Mouse (Mus musculus): Measurements from ENCODE around the gene Cbr2. TPM values are rescaled to one million over a fixed set of nuclear protein-coding genes. Genes with fewer than 3 reads are reported as not detected.
"Not testable (repeated sequence)": the region's sequence is repeated elsewhere in the genome, so short reads cannot be mapped to it uniquely, and the experiment has no call there.

Cbr2 gene
- total RNA-seq (2014; rRNA removed; ENCODE audit: low replicate concordance) (12.2 and 19.1 TPM in 2 replicates), polyA plus RNA-seq (2015; fragmentation: Nextera tagmentation; extraction: Ambion mirVana) (2.4 and 43.5 TPM in 2 replicates)

- peak; percentile 60 for ATAC-seq (ENCODE audit: insufficient read depth, low read depth)
- WGBS, result 58% methylated on average over 12 of the region's 12 CpGs
- H3K27ac ChIP-seq (ENCODE audit: low read depth), result no peak within 1 kb of the TSS
Observed at GRCm38 (mm10) chr11:120731858-120732680, at the start of gene Cbr2. Gene Cbr2, minus strand, starts transcription at chr11:120732114.

GRCm38 (mm10) chr11:120781361-120781760, 49.4 kb upstream of the Cbr2 start:
- H3K4me3 ChIP-seq (ENCODE audit: low read depth, low read length); H3K4me2 ChIP-seq (ENCODE audit: low read depth, low read length); DNase-seq (ENCODE audit: low spot score); H3K9me3 ChIP-seq (replicated peaks; ENCODE audit: control insufficient read depth, low read length); ATAC-seq (ENCODE audit: insufficient read depth, low read depth); H3K9ac ChIP-seq (replicated peaks; ENCODE audit: low read depth, low read length); H3K27ac ChIP-seq (ENCODE audit: low read depth); H3K27me3 ChIP-seq (ENCODE audit: control insufficient read depth, insufficient read depth, low read length): not testable (repeated sequence)
- Histone ChIP-seq H3K36me3 (replicated peaks; ENCODE audit: control insufficient read depth, insufficient read depth, low read length) (peaks cover 19% of the 10 kb centered on the region; the same call in 1 of the 2 replicates), H3K4me1 (ENCODE audit: control insufficient read depth, insufficient read depth) (peaks cover 13% of the 10 kb centered on the region)
- 91% methylated on average over 6 of the region's 6 CpGs for WGBS

More at GRCm38 (mm10) chr11:120731858-120732680, at the start of gene Cbr2:
- no peak for TF ChIP-seq EP300 (IDR thresholded peaks at IDR 0.05; ENCODE audit: low read depth)
- 0 out of 2 replicates have a peak, but pooled peaks have one; percentile 11 for TF ChIP-seq CTCF (IDR thresholded peaks at IDR 0.05; ENCODE audit: low read depth)
- no peaks in the 10 kb centered on the region for H3K36me3 ChIP-seq (replicated peaks; ENCODE audit: control insufficient read depth, insufficient read depth, low read length)
- no peaks in the 10 kb centered on the region; the same call in 1 of the 2 replicates for H3K27me3 ChIP-seq (ENCODE audit: control insufficient read depth, insufficient read depth, low read length)
- no peak within 1 kb of the TSS for H3K9ac ChIP-seq (replicated peaks; ENCODE audit: low read depth, low read length)
- no peaks in the 10 kb centered on the region for H3K9me3 ChIP-seq (replicated peaks; ENCODE audit: control insufficient read depth, low read length)
- H3K4me2 ChIP-seq (ENCODE audit: low read depth, low read length), result no peak within 1 kb of the TSS
- no peak within 1 kb of the TSS for H3K4me3 ChIP-seq (ENCODE audit: low read depth, low read length)
- H3K4me1 ChIP-seq (ENCODE audit: control insufficient read depth, insufficient read depth), result 0 out of 2 replicates have a peak, but pooled peaks cover 2% of the 10 kb centered on the region
- DNase-seq (ENCODE audit: low spot score), result no peak

GRCm38 (mm10) chr11:120779876-120780275, 48.0 kb upstream of the Cbr2 start:
- Histone ChIP-seq H3K4me2 (ENCODE audit: low read depth, low read length) (no peak overlapping the region), H3K4me3 (ENCODE audit: low read depth, low read length) (no peak overlapping the region), H3K27ac (ENCODE audit: low read depth) (no peak overlapping the region), H3K9me3 (replicated peaks; ENCODE audit: control insufficient read depth, low read length) (no peaks in the 10 kb centered on the region), H3K4me1 (ENCODE audit: control insufficient read depth, insufficient read depth) (peaks cover 7% of the 10 kb centered on the region), H3K27me3 (ENCODE audit: control insufficient read depth, insufficient read depth, low read length) (no peaks in the 10 kb centered on the region), H3K36me3 (replicated peaks; ENCODE audit: control insufficient read depth, insufficient read depth, low read length) (peaks cover 19% of the 10 kb centered on the region; the same call in 1 of the 2 replicates), H3K9ac (replicated peaks; ENCODE audit: low read depth, low read length) (no peak overlapping the region)
- DNase-seq (ENCODE audit: low spot score) (no peak), ATAC-seq (ENCODE audit: insufficient read depth, low read depth) (no peak)
- 94% methylated on average over 1 of the region's 1 CpGs for WGBS
- TF ChIP-seq EP300 (IDR thresholded peaks at IDR 0.05; ENCODE audit: low read depth) (no peak), CTCF (IDR thresholded peaks at IDR 0.05; ENCODE audit: low read depth) (no peak)

DNA sequence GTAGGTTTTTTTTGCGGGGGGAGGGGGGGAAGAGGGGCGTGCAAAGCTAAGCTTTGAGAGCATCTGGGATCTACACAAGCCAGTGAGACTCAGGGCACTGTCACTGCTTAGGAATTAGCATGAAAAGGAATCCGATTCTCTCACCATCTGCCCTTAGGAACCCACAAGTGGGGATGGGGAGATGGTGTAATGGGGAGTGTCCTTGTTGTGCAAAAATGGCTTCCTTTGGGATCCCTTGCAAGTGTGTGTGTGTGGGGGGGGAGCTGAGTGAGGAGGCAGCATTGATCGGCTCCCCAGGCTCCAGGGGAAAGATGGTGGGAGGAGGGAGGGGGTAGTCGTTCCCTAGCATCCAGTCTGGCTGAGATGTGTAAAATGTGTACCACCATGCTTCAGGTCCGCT, 45.2 kb upstream of the Cbr2 start:
- H3K9ac ChIP-seq (replicated peaks; ENCODE audit: low read depth, low read length), result no peak overlapping the region
- no peak for DNase-seq (ENCODE audit: low spot score)

GRCm38 (mm10) chr11:120775774-120776469, 44.0 kb upstream of the Cbr2 start:
- H3K36me3 ChIP-seq (replicated peaks; ENCODE audit: control insufficient read depth, insufficient read depth, low read length), result 0 out of 2 replicates have a peak, but pooled peaks cover 8% of the 10 kb centered on the region
- H3K4me3 ChIP-seq (ENCODE audit: low read depth, low read length), result no peak overlapping the region
- H3K4me2 ChIP-seq (ENCODE audit: low read depth, low read length), result no peak overlapping the region
- DNase-seq (ENCODE audit: low spot score), result peak; percentile 88
- H3K27ac ChIP-seq (ENCODE audit: low read depth), result no peak overlapping the region
- no peaks in the 10 kb centered on the region for H3K4me1 ChIP-seq (ENCODE audit: control insufficient read depth, insufficient read depth)
- WGBS, result 23% methylated on average over 15 of the region's 15 CpGs
- H3K27me3 ChIP-seq (ENCODE audit: control insufficient read depth, insufficient read depth, low read length), result no peaks in the 10 kb centered on the region
- peak; percentile 93 for ATAC-seq (ENCODE audit: insufficient read depth, low read depth)
- no peak overlapping the region for H3K9ac ChIP-seq (replicated peaks; ENCODE audit: low read depth, low read length)
- no peaks in the 10 kb centered on the region for H3K9me3 ChIP-seq (replicated peaks; ENCODE audit: control insufficient read depth, low read length)
- no peak for TF ChIP-seq EP300 (IDR thresholded peaks at IDR 0.05; ENCODE audit: low read depth)
- TF ChIP-seq CTCF (IDR thresholded peaks at IDR 0.05; ENCODE audit: low read depth), result peak; percentile 100

More for the DNA sequence above, 45.2 kb upstream of the Cbr2 start:
- no peak overlapping the region for H3K4me2 ChIP-seq (ENCODE audit: low read depth, low read length)
- peaks cover 16% of the 10 kb centered on the region; the same call in 1 of the 2 replicates for H3K36me3 ChIP-seq (replicated peaks; ENCODE audit: control insufficient read depth, insufficient read depth, low read length)
- no peaks in the 10 kb centered on the region for H3K27me3 ChIP-seq (ENCODE audit: control insufficient read depth, insufficient read depth, low read length)
- no peak overlapping the region for H3K27ac ChIP-seq (ENCODE audit: low read depth)
- WGBS, result 29% methylated on average over 6 of the region's 6 CpGs
- no peaks in the 10 kb centered on the region for H3K4me1 ChIP-seq (ENCODE audit: control insufficient read depth, insufficient read depth)
- no peak overlapping the region for H3K4me3 ChIP-seq (ENCODE audit: low read depth, low read length)
- no peak for ATAC-seq (ENCODE audit: insufficient read depth, low read depth)
- TF ChIP-seq CTCF (IDR thresholded peaks at IDR 0.05; ENCODE audit: low read depth) (no peak), EP300 (IDR thresholded peaks at IDR 0.05; ENCODE audit: low read depth) (no peak)
- H3K9me3 ChIP-seq (replicated peaks; ENCODE audit: control insufficient read depth, low read length), result no peaks in the 10 kb centered on the region
